Mouse (Mus musculus) v-Abl transformed pro-B cells (cell line): ENCODE data around the gene Atf7ip.

ENCODE experiments used
- in situ Hi-C, 2 experiments: fragments of 400-800 bp; cut with MboI; formaldehyde crosslinking; loops; one replicate each; pipeline ENCODE4 v1.15.1; 2025; ENCODE audit not compliant: unreplicated experiment in 2 of 2

The Atf7ip gene

GRCm38 (mm10) chr6:136477878-136478277 lies 28.1 kb upstream of the Atf7ip start:
- in situ Hi-C loops = no loop called here

GRCm38 (mm10) chr6:136483531-136483930 lies 22.4 kb upstream of the Atf7ip start:
- in situ Hi-C loops = no loop called here

- in situ Hi-C loops = no loop called here
Measured at GRCm38 (mm10) chr6:136484093-136484492, 21.9 kb upstream of the Atf7ip start.

GRCm38 (mm10) chr6:136486166-136486565 lies 19.8 kb upstream of the Atf7ip start:
- in situ Hi-C loops = no loop called here

GRCm38 (mm10) chr6:136486801-136487553 lies 19.0 kb upstream of the Atf7ip start:
- in situ Hi-C loops = no loop called here

GRCm38 (mm10) chr6:136487554-136487950 lies 18.4 kb upstream of the Atf7ip start:
- in situ Hi-C loops = no loop called here

- in situ Hi-C loops = no loop called here
Measured at GRCm38 (mm10) chr6:136489899-136490298, 16.1 kb upstream of the Atf7ip start.

- in situ Hi-C loops = no loop called here
Measured at GRCm38 (mm10) chr6:136490516-136491475, 15.2 kb upstream of the Atf7ip start.

- in situ Hi-C loops = no loop called here
Measured at GRCm38 (mm10) chr6:136491631-136492030, 14.3 kb upstream of the Atf7ip start.

GRCm38 (mm10) chr6:136492251-136492650 lies 13.7 kb upstream of the Atf7ip start:
- in situ Hi-C loops = no loop called here

GRCm38 (mm10) chr6:136493486-136493885 lies 12.5 kb upstream of the Atf7ip start:
- in situ Hi-C loops = no loop called here

GRCm38 (mm10) chr6:136493910-136494751 lies 11.8 kb upstream of the Atf7ip start:
- in situ Hi-C loops = no loop called here

- in situ Hi-C loops = no loop called here
Measured at GRCm38 (mm10) chr6:136495023-136495422, 10.9 kb upstream of the Atf7ip start.

- in situ Hi-C loops = no loop called here
Measured at GRCm38 (mm10) chr6:136497744-136498143, 8.2 kb upstream of the Atf7ip start.

GRCm38 (mm10) chr6:136499292-136499977 lies 6.5 kb upstream of the Atf7ip start:
- in situ Hi-C loops = no loop called here

- in situ Hi-C loops = no loop called here
Measured at GRCm38 (mm10) chr6:136508652-136509051, 2.7 kb downstream of the Atf7ip start.

- in situ Hi-C loops = no loop called here
Measured at GRCm38 (mm10) chr6:136510945-136511344, 5.0 kb downstream of the Atf7ip start.

GRCm38 (mm10) chr6:136512351-136512750 lies 6.4 kb downstream of the Atf7ip start:
- in situ Hi-C loops = no loop called here

GRCm38 (mm10) chr6:136516626-136517025 lies 10.7 kb downstream of the Atf7ip start:
- in situ Hi-C loops = no loop called here

GRCm38 (mm10) chr6:136517221-136517620 lies 11.3 kb downstream of the Atf7ip start:
- in situ Hi-C loops = no loop called here
